Mouse (Mus musculus): ENCODE data around the gene Col19a1. TPM values are rescaled to one million over a fixed set of nuclear protein-coding genes. Genes with fewer than 3 reads are reported as not detected.

The Col19a1 gene
- total RNA-seq, 2 experiments from 2014 or later = 22.3 to 24.5 TPM

DNA sequence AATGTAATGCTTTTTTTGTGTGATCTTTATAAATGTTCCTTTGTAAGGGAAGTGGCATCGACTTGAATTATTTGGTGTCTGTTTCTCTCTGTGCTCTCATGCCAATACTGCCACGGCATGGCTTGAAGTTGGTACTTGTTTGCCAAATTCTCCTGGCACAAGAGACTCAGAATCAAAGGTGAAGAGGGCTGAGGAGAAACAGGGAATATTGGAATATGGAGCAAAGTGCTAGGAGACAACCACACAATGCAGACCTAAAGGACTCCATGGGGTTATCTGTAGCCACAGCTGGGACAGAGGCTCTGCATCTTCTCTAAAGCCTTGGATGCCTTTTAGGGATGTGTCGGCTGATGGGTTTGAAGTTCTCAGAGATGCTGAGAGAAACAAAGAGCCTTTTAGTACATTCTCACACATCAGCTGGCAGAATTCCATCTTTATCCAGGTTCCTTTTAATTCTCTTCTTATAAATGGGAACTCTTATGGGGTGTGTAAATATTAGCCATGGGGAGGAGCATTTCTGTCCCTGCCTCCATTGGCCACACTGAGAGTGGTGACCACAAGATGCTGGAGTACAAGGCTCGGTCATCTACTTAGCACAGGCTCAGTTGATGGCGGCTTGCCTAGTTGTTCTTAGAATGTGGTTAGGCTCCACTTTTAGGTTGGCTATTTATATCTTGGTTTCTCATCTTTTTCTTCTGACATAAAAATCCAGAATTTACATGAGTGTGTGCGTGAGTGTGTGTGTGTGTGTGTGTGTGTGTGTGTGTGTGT, 360.1 kb downstream of the Col19a1 start:
- Histone ChIP-seq H3K27ac (peak overlapping the region; percentile 43; the same call in 1 of the 2 replicates), H3K4me3 (no peak overlapping the region)
- no peak for TF ChIP-seq CTCF (conservative IDR thresholded peaks at IDR 0.05)
- no peak for DNase-seq (ENCODE audit: low spot score in 2 of 2)

DNA sequence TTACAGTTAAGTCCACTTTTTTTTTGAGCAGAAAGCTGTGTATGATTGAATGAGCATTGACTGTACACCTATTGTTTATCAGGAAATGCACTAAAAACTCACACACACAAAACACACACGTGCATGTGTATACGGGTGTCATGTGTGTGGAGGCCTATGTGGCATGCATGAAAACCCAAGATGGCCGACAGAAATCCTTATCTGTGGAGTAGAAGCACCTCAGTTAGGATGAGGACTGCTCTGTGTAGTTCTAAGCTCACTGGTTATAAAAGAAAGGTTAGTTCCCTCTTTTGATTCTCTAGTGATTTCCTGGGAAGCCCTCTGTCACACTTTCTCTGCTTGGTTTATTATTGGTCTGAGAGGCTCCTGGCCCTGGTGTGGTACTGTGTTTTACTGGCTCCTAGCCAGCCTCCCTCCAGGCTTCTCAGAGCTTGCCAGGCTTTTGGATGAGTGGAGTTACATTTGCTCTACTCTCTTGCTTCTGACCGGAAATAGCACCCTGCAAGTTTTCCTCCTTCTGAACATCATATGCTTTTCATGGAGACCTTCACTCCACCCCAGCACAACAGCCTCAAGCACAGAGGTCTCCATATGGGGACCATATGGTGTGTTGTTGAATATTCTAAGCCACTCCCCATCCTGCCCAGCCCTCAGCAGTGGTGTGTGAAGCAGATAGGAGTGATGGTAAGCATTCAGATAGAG, 361.3 kb downstream of the Col19a1 start:
- H3K27ac ChIP-seq = 0 out of 2 replicates have a peak overlapping the region, but pooled peaks have one; percentile 18
- H3K4me3 ChIP-seq = no peak overlapping the region
- DNase-seq (ENCODE audit: low spot score in 2 of 2) = peak in 1 of 2 experiments; percentile 31
- TF ChIP-seq CTCF (conservative IDR thresholded peaks at IDR 0.05) = no peak

DNA sequence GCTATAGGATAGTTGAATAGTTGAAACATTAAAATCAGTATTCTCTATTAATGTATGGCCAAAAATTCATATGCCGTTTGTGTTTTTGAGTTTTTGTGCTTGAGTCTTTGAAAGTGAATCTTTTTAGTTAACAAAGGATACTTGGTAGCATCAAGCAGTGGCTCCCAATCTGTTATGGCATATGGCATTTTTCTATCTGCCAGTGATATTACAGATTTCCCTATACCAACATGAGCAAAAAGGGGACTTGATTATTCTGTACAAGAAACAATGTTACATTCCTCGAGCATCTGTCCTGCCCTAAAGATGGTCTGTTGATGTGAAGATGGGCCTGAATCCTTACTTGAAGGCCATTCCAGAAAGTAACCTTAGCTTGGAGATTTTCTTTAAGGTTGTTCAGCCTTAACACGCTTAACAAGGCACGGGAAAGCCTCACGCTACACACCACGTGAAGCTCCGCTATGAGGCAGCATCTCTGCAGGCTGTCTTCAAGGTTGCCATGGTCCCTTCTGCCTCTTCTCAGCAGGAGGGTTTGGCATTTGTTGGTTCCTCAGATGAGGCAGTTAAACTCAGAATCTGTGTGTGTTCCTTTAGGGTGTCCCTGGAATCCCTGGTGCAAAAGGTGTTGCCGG, 364.2 kb downstream of the Col19a1 start:
- Histone ChIP-seq H3K27ac (peak overlapping the region; percentile 67; the same call in 1 of the 2 replicates), H3K4me3 (no peak overlapping the region)
- no peak for TF ChIP-seq CTCF (conservative IDR thresholded peaks at IDR 0.05)
- DNase-seq (ENCODE audit: low spot score in 2 of 2) = peak in 1 of 2 experiments; percentile 52

DNA sequence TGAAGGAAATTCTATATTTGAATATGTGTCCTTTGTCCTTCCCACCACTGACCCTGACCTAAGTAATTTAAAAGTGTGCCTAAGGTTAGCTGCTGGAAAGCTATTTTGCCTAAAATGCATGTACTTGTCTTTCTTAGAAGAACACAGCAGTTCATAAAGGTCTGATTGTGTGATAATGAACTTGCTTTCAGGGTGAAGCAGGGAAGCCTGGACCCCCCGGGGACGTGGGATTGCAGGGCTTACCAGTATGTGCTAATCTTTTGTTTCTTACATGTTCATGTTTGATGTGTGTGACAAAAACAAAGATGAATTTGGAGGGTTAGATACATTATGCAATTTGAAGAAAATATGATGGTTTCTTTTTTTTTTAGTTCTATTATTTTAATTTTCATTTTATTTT, 365.0 kb downstream of the Col19a1 start:
- no peak for TF ChIP-seq CTCF (conservative IDR thresholded peaks at IDR 0.05)
- DNase-seq (ENCODE audit: low spot score in 2 of 2) = no peak
- no peak overlapping the region for H3K27ac ChIP-seq
- H3K4me3 ChIP-seq = no peak overlapping the region

DNA sequence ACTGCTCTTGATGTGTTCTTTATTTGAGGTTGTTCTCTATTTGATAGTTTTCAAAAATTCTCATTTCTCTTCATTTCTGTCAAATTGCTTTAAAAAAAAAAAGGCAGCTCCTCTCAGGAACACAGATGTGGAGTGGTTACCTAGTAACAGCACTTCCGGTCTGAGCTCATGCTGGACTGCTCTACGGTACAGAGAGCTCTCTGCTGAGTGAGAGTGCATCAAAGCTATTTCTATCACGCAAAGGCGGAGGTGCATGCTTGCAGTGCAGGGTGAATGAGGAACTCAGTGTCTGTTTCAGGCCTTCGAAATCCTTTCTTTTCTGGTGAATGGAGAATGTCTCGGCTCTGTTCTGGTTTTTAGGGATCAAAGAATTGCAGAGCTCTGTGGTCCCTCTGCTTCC, 368.2 kb downstream of the Col19a1 start:
- DNase-seq (ENCODE audit: low spot score in 2 of 2) = peak in 1 of 2 experiments; percentile 17
- TF ChIP-seq CTCF (conservative IDR thresholded peaks at IDR 0.05) = no peak
- no peak overlapping the region for H3K4me3 ChIP-seq
- 0 out of 2 replicates have a peak overlapping the region, but pooled peaks have one; percentile 48 for H3K27ac ChIP-seq

Other genes starting within 250 kb of the Col19a1 start
- 100 to 1,000 TPM; 101 to 102 TPM for gene Lmbrd1, start 91.2 kb upstream of the Col19a1 start, total RNA-seq (2021)